Mouse (Mus musculus): Measurements from ENCODE around the gene D930020B18Rik.

The D930020B18Rik gene

GRCm38 (mm10) chr10:121703619-121704018, 62.2 kb downstream of the D930020B18Rik start:
- DNase-seq (ENCODE audit: low spot score in 2 of 2), result peak; percentile 32 to 69

GRCm38 (mm10) chr10:121704871-121705270, 63.5 kb downstream of the D930020B18Rik start:
- DNase-seq (ENCODE audit: low spot score in 2 of 2), result peak in 1 of 2 experiments; percentile 18

GRCm38 (mm10) chr10:121705399-121706163, 64.2 kb downstream of the D930020B18Rik start:
- DNase-seq (ENCODE audit: low spot score in 2 of 2), result peak in 1 of 2 experiments; percentile 65

- no peak for DNase-seq (ENCODE audit: low spot score in 2 of 2)
Observed at GRCm38 (mm10) chr10:121716862-121717261, 75.5 kb downstream of the D930020B18Rik start.

- no peak for DNase-seq (ENCODE audit: low spot score in 2 of 2)
Observed at GRCm38 (mm10) chr10:121718896-121719585, 77.7 kb downstream of the D930020B18Rik start.

- DNase-seq (ENCODE audit: low spot score in 2 of 2), result no peak
Observed at GRCm38 (mm10) chr10:121720701-121721100, 79.3 kb downstream of the D930020B18Rik start.

- DNase-seq (ENCODE audit: low spot score in 2 of 2), result no peak
Observed at GRCm38 (mm10) chr10:121726505-121726904, 85.1 kb downstream of the D930020B18Rik start.

- DNase-seq (ENCODE audit: low spot score in 2 of 2), result no peak
Observed at GRCm38 (mm10) chr10:121727151-121727550, 85.8 kb downstream of the D930020B18Rik start.

- DNase-seq (ENCODE audit: low spot score in 2 of 2), result no peak
Observed at GRCm38 (mm10) chr10:121728226-121728625, 86.8 kb downstream of the D930020B18Rik start.

GRCm38 (mm10) chr10:121731048-121731725, 89.8 kb downstream of the D930020B18Rik start:
- no peak for DNase-seq (ENCODE audit: low spot score in 2 of 2)

- no peak for DNase-seq (ENCODE audit: low spot score in 2 of 2)
Observed at GRCm38 (mm10) chr10:121732542-121732941, 91.2 kb downstream of the D930020B18Rik start.

GRCm38 (mm10) chr10:121737256-121737655, 95.9 kb downstream of the D930020B18Rik start:
- no peak for DNase-seq (ENCODE audit: low spot score in 2 of 2)

- DNase-seq (ENCODE audit: low spot score in 2 of 2), result peak; percentile 79 to 85
Observed at GRCm38 (mm10) chr10:121739548-121740505, 98.4 kb downstream of the D930020B18Rik start, which contains the start of gene BC048403. Gene BC048403, plus strand, starts transcription at chr10:121739937.

- no peak for DNase-seq (ENCODE audit: low spot score in 2 of 2)
Observed at GRCm38 (mm10) chr10:121742336-121742735, 100.9 kb downstream of the D930020B18Rik start.

Measured in urinary bladder, postnatal 36 days (tissue).